Mouse (Mus musculus) liver, adult (tissue): ENCODE data around the gene Zfp316.

Source experiments
- GATA4 ChIP-seq: IDR thresholded peaks from 2 replicates; pipeline ENCODE4 v1.6.1; 2014; ENCODE audit warnings: mild to moderate bottlenecking, low read length; ENCODE audit not compliant: insufficient replicate concordance

Gene Zfp316

DNA sequence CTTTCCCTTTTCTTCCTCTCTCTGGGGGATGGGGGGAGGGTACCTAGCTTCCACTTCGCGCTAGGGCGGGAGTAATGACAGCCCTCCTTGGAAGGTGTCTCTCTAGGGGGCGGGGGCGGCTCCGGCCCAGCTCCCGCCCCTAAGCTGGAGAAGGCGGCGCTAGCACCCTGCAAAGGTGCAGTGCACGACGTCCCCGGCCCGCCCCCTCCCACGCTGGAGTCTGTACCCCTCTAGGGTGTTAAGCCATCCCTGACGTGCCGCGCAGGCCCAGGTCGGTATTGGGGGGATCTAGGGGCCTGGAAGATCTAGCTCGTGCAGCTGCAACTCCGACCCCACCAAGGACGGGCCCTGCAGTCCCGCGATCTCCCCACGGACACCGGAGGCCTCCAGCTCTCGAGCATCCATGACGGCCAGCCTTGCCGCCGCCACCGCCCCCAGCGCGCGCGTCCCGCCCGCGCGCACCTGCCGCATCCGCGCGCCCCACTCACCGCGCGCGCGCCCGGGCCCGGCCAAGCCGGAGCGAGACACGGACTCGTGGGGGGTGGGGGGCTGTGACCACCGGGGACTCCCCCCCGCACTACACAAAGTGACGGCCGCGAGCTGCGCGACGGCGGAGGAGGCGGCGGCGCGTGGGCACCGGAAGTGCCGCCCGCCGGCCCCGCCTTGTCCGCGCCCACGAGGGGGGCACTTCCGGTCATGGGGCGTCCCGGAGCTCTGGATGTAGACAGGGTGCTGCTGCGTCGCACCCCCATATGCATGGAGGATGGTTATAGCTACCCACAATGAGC, at the start of gene Zfp316:
Gene Zfp316 (minus strand): TSS at position 660 of the 788 bp plus-strand sequence.
- TF ChIP-seq GATA4: no peak

DNA sequence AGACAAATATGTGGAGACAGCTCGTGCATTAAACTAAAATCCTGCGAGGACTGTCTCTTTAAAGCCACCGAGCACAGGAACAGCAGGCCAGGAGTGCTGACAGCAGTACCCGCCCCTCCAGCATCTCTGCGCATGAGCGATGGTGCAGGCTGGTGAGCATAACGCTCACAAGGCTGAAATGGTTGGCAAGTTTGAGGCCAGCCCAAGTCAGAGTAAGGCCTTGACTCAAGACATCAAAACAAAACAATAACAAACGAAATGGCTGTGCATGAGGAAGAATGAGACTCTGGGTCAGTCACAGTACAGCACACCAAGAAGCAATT, 47.4 kb upstream of the Zfp316 start:
- no peak for TF ChIP-seq GATA4

- TF ChIP-seq GATA4: no peak
These were observed 46.9 kb upstream of the Zfp316 start for GRCm38 (mm10) chr5:143316605-143317287.

DNA sequence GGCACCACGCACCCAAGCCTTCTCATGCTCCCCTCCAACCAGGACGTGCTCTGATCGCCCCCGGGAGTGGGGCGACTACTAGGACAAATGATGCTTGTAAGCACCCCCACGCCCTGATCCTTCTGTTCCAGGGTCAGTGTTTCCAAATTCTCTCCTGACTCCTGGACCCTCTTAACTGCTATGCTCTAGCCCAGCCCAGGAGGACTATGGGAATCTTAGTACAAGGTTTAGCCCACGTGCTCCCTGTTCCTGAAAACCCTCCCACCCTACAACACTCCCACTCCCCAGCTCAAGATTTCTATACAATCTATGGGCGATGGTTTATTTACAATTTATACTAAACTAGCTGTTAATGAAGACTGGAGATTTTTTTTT, 45.7 kb upstream of the Zfp316 start:
- no peak for TF ChIP-seq GATA4

DNA sequence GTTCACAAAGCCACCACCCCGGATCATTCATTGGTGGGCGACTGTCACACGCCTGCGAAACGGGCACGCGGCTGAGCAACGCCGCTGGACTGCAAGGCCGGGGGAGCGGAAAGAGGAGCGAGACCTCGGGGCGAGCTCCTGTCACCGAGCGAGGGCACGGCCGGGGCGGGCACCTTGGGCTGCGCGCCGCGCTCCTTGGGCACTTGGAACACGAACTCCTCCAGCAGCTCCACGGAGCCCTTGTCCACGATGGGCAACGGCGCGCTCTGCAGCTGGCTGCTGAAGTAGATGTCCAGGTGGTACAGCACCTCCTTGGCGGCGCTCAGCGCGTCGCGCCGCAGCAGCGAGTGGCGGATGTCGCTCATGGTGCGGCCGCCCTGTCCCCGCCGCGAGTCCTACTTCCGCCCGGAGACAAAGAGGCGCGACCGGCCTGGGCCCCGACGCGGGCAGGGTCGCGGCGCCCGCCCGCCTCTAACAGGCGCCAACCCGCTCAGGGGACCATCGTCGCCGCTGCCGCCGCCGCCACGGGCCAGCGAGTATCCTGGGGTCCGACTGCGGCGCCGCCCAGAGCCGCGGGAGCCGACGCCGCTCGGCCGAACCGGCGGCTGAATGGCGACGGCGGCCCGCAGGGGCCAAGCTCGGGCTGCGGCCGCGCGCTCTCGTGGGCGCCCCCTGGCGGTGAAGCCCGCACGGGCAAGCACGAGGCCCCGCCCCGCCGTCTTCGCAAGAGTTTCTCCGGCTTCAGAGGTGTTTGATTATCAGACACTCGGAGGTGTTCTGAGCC, 45.1 kb upstream of the Zfp316 start, which contains the start of gene E130309D02Rik:
Gene E130309D02Rik (minus strand): TSS at position 631 of the 784 bp plus-strand sequence.
- no peak for TF ChIP-seq GATA4

- TF ChIP-seq GATA4: no peak
These were observed 44.4 kb upstream of the Zfp316 start for GRCm38 (mm10) chr5:143314183-143314729.

- TF ChIP-seq GATA4: no peak
These were observed 42.1 kb upstream of the Zfp316 start for GRCm38 (mm10) chr5:143311886-143312285.

GRCm38 (mm10) chr5:143309916-143310315, 40.1 kb upstream of the Zfp316 start:
- TF ChIP-seq GATA4: no peak

- no peak for TF ChIP-seq GATA4
These were observed 39.0 kb upstream of the Zfp316 start for GRCm38 (mm10) chr5:143308825-143309224.

- TF ChIP-seq GATA4: no peak
These were observed 34.4 kb upstream of the Zfp316 start for GRCm38 (mm10) chr5:143304251-143304650.

- TF ChIP-seq GATA4: no peak
These were observed 31.5 kb upstream of the Zfp316 start for GRCm38 (mm10) chr5:143301296-143301695.

GRCm38 (mm10) chr5:143299686-143300085, 29.9 kb upstream of the Zfp316 start:
- no peak for TF ChIP-seq GATA4

DNA sequence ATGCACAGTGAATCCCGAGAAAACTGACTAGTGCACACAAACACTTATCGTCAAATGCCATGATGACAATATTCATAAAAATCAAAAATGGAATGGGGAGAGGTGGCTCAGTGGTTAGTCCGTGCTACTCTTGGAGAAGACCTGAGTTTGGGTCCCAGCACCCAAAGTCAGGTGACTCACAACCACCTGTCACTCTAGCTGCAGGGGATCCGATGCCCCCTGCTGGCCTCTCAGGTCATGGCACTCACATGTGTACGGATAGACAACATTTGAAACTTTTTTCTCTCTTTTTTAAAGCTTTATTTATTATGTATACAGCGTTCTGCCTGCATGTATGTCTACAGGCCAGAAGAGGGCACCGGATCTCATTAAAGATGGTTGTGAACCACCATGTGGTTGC, 28.6 kb upstream of the Zfp316 start:
- TF ChIP-seq GATA4: no peak

DNA sequence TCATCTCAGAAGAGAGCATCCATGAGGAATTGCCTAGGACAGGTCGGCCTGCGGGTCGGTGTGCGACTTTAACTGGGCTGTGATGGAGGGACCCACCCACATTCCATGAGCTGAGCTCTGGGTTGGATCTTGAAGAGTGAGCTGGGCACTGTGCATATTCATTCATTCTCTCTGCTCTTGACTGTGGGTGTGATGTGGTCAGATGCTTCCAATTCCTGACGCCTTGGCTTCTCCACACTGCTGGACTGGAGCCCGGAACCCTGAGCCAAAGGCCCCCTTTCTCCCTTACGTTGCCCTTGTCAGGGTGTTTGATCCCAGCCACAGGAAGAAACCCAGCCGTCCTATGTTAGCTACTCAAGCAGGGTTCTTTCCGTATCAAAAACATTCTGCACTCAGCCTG, 28.2 kb upstream of the Zfp316 start:
- TF ChIP-seq GATA4: no peak

GRCm38 (mm10) chr5:143295330-143295729, 25.5 kb upstream of the Zfp316 start:
- TF ChIP-seq GATA4: no peak
